Comparison of ENCODE assay signal across 14 mouse cellular contexts in genomic region chr10:75105687-75106086, GRCm38 (mm10). TPM values are rescaled to one million over a fixed set of nuclear protein-coding genes. Genes with fewer than 3 reads are reported as not detected.
DNase-seq lines count a peak whose midpoint lies in the region; ATAC-seq and TF ChIP-seq lines count a peak whose summit lies in the region.
"Had no signal": no experiment of that assay in that cellular context is flagged by ENCODE, and none has a peak within 500 bp of the region (broad histone marks: within the 10 kb centered on the region; RNA-seq: fewer than 3 reads in every experiment).

No protein-coding gene starts in this region.

- TF ChIP-seq CTCF in lung, embryonic 14.5 days (IDR thresholded peaks at IDR 0.05; ENCODE audit: low read depth), result no peak
- no peak for TF ChIP-seq CTCF in hindbrain, postnatal 0 days (IDR thresholded peaks at IDR 0.05; ENCODE audit: low read depth)

- H3K4me2 ChIP-seq in lung, embryonic 14.5 days, result no peak overlapping the region
- H3K4me2 ChIP-seq in hindbrain, postnatal 0 days (ENCODE audit: low read depth, low read length), result no peak overlapping the region
- H3K4me2 ChIP-seq: forebrain, embryonic 15.5 days; heart, embryonic 12.5 days; liver, embryonic 13.5 days had no signal

- no peaks in the 10 kb centered on the region for H3K27me3 ChIP-seq in lung, embryonic 14.5 days (ENCODE audit: insufficient read depth, low read length)
- no peaks in the 10 kb centered on the region for H3K27me3 ChIP-seq in midbrain, embryonic 10.5 days (ENCODE audit: low read depth, poor library complexity, severe bottlenecking)
- H3K27me3 ChIP-seq in hindbrain, postnatal 0 days (ENCODE audit: insufficient read depth, low read length), result no peaks in the 10 kb centered on the region
- H3K27me3 ChIP-seq: forebrain, embryonic 15.5 days; liver, embryonic 13.5 days had no signal

- 75% methylated on average over 5 of the region's 5 CpGs for WGBS in lung, embryonic 14.5 days
- 92% methylated on average over 5 of the region's 5 CpGs for WGBS in midbrain, embryonic 10.5 days
- WGBS in hindbrain, postnatal 0 days, result 91% methylated on average over 5 of the region's 5 CpGs

- no peak for ATAC-seq in lung, embryonic 14.5 days (ENCODE audit: insufficient read depth)
- ATAC-seq in CD4-positive, CD25-positive, alpha-beta regulatory T cell, adult 4 months, result peak; percentile 56
- 0 out of 2 replicates have a peak, but pooled peaks have one; percentile 44 for ATAC-seq in monocyte, adult 5-6 weeks (replicated peaks; ENCODE audit: insufficient number of reproducible peaks, low FRiP score, low TSS enrichment, poor library complexity, severe bottlenecking)
- ATAC-seq in hindbrain, postnatal 0 days, result no peak
- ATAC-seq: forebrain, embryonic 15.5 days; hindbrain, embryonic 16.5 days had no signal

- peak; percentile 35 for DNase-seq in lung, embryonic 14.5 days
- no peak for DNase-seq in lung, postnatal 25 days (ENCODE audit: low spot score)
- no peak for DNase-seq in left cerebral cortex, adult 8-10 months (ENCODE audit: low spot score in 2 of 2)
- DNase-seq in midbrain, embryonic 10.5 days (ENCODE audit: low spot score), result no peak
- DNase-seq in hindbrain, postnatal 0 days (ENCODE audit: low spot score), result no peak
- DNase-seq: cerebellum, adult 11-12 months; liver, embryonic 13.5 days had no signal

- no peaks in the 10 kb centered on the region for H3K36me3 ChIP-seq in lung, embryonic 14.5 days (ENCODE audit: insufficient read depth)
- H3K36me3 ChIP-seq in midbrain, embryonic 10.5 days, result no peaks in the 10 kb centered on the region
- no peaks in the 10 kb centered on the region for H3K36me3 ChIP-seq in hindbrain, postnatal 0 days (ENCODE audit: insufficient read depth, low read length)
- H3K36me3 ChIP-seq: forebrain, embryonic 15.5 days; heart, embryonic 12.5 days; liver, embryonic 13.5 days had no signal

- no peak overlapping the region for H3K4me3 ChIP-seq in lung, embryonic 14.5 days (ENCODE audit: low read depth, low read length)
- no peak overlapping the region for H3K4me3 ChIP-seq in brown adipose tissue, adult 24 weeks (ENCODE audit: insufficient read depth, low read depth, low read length)
- H3K4me3 ChIP-seq in midbrain, embryonic 10.5 days, result no peak overlapping the region
- H3K4me3 ChIP-seq in hindbrain, postnatal 0 days (ENCODE audit: low read length), result no peak overlapping the region
- H3K4me3 ChIP-seq: forebrain, embryonic 15.5 days; heart, embryonic 12.5 days; liver, embryonic 13.5 days had no signal

- H3K27ac ChIP-seq in lung, embryonic 14.5 days (ENCODE audit: low read depth), result no peak overlapping the region
- peak overlapping the region; percentile 65 for H3K27ac ChIP-seq in brown adipose tissue, adult 24 weeks (replicated peaks; ENCODE audit: low read depth, low read length)
- H3K27ac ChIP-seq in midbrain, embryonic 10.5 days (replicated peaks), result no peak overlapping the region
- H3K27ac ChIP-seq in hindbrain, postnatal 0 days, result no peak overlapping the region
- H3K27ac ChIP-seq: forebrain, embryonic 15.5 days; liver, embryonic 13.5 days; macrophage had no signal

- no peak overlapping the region for H3K9ac ChIP-seq in lung, embryonic 14.5 days
- no peak overlapping the region for H3K9ac ChIP-seq in hindbrain, postnatal 0 days (replicated peaks; ENCODE audit: low read length)
- H3K9ac ChIP-seq: forebrain, embryonic 15.5 days; heart, embryonic 12.5 days; liver, embryonic 13.5 days had no signal

- H3K4me1 ChIP-seq in lung, embryonic 14.5 days (ENCODE audit: insufficient read depth), result peaks cover 33% of the 10 kb centered on the region
- peaks cover 31% of the 10 kb centered on the region for H3K4me1 ChIP-seq in brown adipose tissue, adult 24 weeks (ENCODE audit: control insufficient read depth, insufficient read depth, insufficient read length, low read length)
- H3K4me1 ChIP-seq in midbrain, embryonic 10.5 days, result peaks cover 48% of the 10 kb centered on the region
- peaks cover 13% of the 10 kb centered on the region for H3K4me1 ChIP-seq in hindbrain, postnatal 0 days (ENCODE audit: insufficient read depth, low read length)

- H3K9me3 ChIP-seq in lung, embryonic 14.5 days (ENCODE audit: low read depth, low read length), result no peaks in the 10 kb centered on the region
- H3K9me3 ChIP-seq in midbrain, embryonic 10.5 days (replicated peaks), result no peaks in the 10 kb centered on the region
- no peaks in the 10 kb centered on the region for H3K9me3 ChIP-seq in hindbrain, postnatal 0 days (ENCODE audit: low read length)
- H3K9me3 ChIP-seq: forebrain, embryonic 15.5 days; heart, embryonic 12.5 days; liver, embryonic 13.5 days had no signal

RNA-seq across cellular contexts. Expression of gene Bcr, which starts 45.3 kb away (rescaled TPM):
- polyA plus RNA-seq in lung, embryonic 14.5 days (2014; fragmentation: Nextera tagmentation; extraction: Ambion mirVana), result 10.9 and 11.5 TPM in 2 replicates
- polyA plus RNA-seq in CD4-positive, CD25-positive, alpha-beta regulatory T cell, adult 4 months (2017; shearing (Covaris generic)), result 1 to 10 TPM; 4.4 to 7.0 TPM
- 9.1 and 9.5 TPM in 2 replicates for polyA plus RNA-seq in brown adipose tissue, adult 24 weeks (2012; ENCODE audit: insufficient read depth, insufficient read length, missing spikeins)
- 7.1 to 13.3 TPM (median 13.1 TPM) in 3 replicates for total RNA-seq in monocyte, adult 5-6 weeks (2017)
- total RNA-seq in left cerebral cortex, adult 8-10 months (2022), result 100 to 1,000 TPM; 114 to 143 (median 128) TPM
- polyA plus RNA-seq in midbrain, embryonic 10.5 days (2016; fragmentation: Nextera tagmentation; extraction: Ambion mirVana), result 5.1 and 6.9 TPM in 2 replicates
- total RNA-seq in hindbrain, postnatal 0 days (2014; rRNA removed), result 54.4 and 61.4 TPM in 2 replicates
- polyA plus RNA-seq in hindbrain, postnatal 0 days (2015; fragmentation: Nextera tagmentation; extraction: Ambion mirVana), result 10.1 and 10.5 TPM in 2 replicates

Comparison
In these comparisons a context has a peak if more than half of its experiments do, and no peak if none do; other contexts are left out.
1. ATAC-seq: peak in CD4-positive, CD25-positive, alpha-beta regulatory T cell, adult 4 months (single experiment) and monocyte, adult 5-6 weeks (single experiment); none in lung, embryonic 14.5 days (single experiment) and hindbrain, postnatal 0 days (single experiment).